Mouse (Mus musculus) intestine, postnatal 0 days (tissue): ENCODE results near the gene N4bp3. TPM values are rescaled to one million over a fixed set of nuclear protein-coding genes. Genes with fewer than 3 reads are reported as not detected.

Source experiments
- ATAC-seq: fragments of 200-750 bp; cut with Nextera tagmentation; 2 replicates; pipeline ENCODE4 v1.8.0; 2017; ENCODE audit warnings: mild to moderate bottlenecking, moderate TSS enrichment, moderate library complexity
- H3K27ac ChIP-seq: fragments of 300-500 bp; sonication (generic); 2 replicates; pipeline ENCODE4 v1.5.1; 2014; ENCODE audit warnings: mild to moderate bottlenecking, low read depth, low read length, moderate library complexity
- H3K27me3 ChIP-seq: fragments of 300-500 bp; sonication (generic); replicated peaks from 2 replicates; pipeline ENCODE4 v1.6.1; 2014; ENCODE audit warnings: low read length, mixed read lengths; ENCODE audit not compliant: control insufficient read depth, insufficient read depth
- H3K36me3 ChIP-seq: fragments of 300-500 bp; sonication (generic); 2 replicates; pipeline ENCODE4 v1.6.1; 2014; ENCODE audit warnings: mild to moderate bottlenecking, moderate library complexity; ENCODE audit not compliant: control insufficient read depth, insufficient read depth
- H3K4me1 ChIP-seq: fragments of 300-500 bp; sonication (generic); replicated peaks from 2 replicates; pipeline ENCODE4 v1.6.1; 2014; ENCODE audit warnings: antibody characterized with exemption, low read length, mixed read lengths; ENCODE audit not compliant: control insufficient read depth, insufficient read depth
- H3K4me2 ChIP-seq: fragments of 300-500 bp; sonication (generic); replicated peaks from 2 replicates; pipeline ENCODE4 v1.6.1; 2014; ENCODE audit warnings: low read depth, mild to moderate bottlenecking, moderate library complexity
- H3K4me3 ChIP-seq: fragments of 300-500 bp; sonication (generic); 2 replicates; pipeline ENCODE4 v1.5.1; 2014; ENCODE audit warnings: low read depth, low read length
- H3K9ac ChIP-seq: fragments of 300-500 bp; sonication (generic); 2 replicates; pipeline ENCODE4 v1.6.1; 2014; ENCODE audit warnings: mild to moderate bottlenecking, low read depth, low read length
- H3K9me3 ChIP-seq: fragments of 300-500 bp; sonication (generic); 2 replicates; pipeline ENCODE4 v1.6.1; 2016; ENCODE audit warnings: mixed run types; ENCODE audit not compliant: control insufficient read depth
- CTCF ChIP-seq: sonication (generic); IDR thresholded peaks from 2 replicates; pipeline ENCODE4 v1.5.1; 2016; ENCODE audit warnings: low read depth, mild to moderate bottlenecking, control low read depth, antibody characterized with exemption, moderate library complexity
- WGBS: fragments of 180-500 bp; shearing (Covaris S2); extraction: QIAGEN DNeasy Blood & Tissue Kit; methylation state at CpG from one replicate; pipeline ENCODE4 v1.1.7; 2014; 5-methylcytosine and 5-hydroxymethylcytosine counted together
- polyA plus RNA-seq: library from polyadenylated mRNA; unstranded; fragments of >200 nt; fragmentation: Nextera tagmentation; extraction: Ambion mirVana; gene quantifications from 2 replicates; pipeline ENCODE4 v1.2.1, GENCODE M21; 2015

N4bp3 gene
- polyA plus RNA-seq, 1 experiment from 2014 or later: 8.8 TPM

DNA sequence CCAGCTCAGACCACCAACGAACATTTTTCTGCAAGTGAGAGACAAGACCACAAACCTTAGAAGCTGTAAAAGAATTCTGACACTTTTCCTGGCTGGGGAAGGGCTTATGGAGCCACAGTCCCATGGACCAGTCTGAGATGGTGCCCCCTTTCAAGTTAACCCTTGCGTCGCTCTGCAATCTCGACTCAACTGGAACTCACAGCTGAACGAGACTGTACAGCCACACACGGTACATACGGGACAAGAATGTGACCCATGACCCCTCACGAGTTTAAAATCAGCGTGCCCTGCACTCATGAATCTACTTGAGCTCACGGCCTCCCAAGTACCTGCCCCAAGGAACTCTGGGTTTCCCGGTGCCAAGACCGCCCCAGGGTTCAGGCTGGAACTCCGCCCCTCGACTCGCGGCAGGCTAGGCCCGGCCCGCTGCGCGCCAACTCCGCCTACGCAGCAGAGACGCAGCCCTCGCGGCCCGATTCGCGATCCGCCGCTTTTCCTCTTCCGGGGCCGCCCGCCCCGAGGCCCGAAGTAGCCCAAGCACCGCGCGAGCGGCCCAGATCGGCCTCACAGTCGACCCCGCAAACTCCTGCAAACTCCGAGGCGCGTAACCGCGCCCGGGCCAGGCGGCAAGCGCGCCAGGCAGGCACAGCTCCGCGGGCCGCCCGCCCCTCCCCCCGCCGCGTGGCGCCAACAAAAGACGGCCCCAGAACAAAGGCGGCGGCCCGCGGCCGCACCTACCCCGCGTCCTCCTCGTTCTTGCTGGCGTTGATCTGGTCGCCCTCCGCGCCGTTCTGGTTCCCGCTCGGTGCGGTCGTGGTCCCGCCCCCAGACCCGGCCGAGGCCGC, 44.8 kb downstream of the N4bp3 start:
- H3K27me3 ChIP-seq: no peaks in the 10 kb centered on the region
- 0 out of 2 replicates have a peak, but pooled peaks cover 8% of the 10 kb centered on the region for H3K4me1 ChIP-seq
- peak overlapping the region; percentile 97 for H3K27ac ChIP-seq
- no peak for TF ChIP-seq CTCF
- WGBS: under 1% methylated on average over 74 of the region's 81 CpGs
- peak overlapping the region; percentile 84 for H3K4me2 ChIP-seq
- H3K4me3 ChIP-seq: peak overlapping the region; percentile 97
- H3K9ac ChIP-seq: peak overlapping the region; percentile 100
- no peaks in the 10 kb centered on the region for H3K9me3 ChIP-seq
- ATAC-seq: peak; percentile 84
- peaks cover 38% of the 10 kb centered on the region for H3K36me3 ChIP-seq

DNA sequence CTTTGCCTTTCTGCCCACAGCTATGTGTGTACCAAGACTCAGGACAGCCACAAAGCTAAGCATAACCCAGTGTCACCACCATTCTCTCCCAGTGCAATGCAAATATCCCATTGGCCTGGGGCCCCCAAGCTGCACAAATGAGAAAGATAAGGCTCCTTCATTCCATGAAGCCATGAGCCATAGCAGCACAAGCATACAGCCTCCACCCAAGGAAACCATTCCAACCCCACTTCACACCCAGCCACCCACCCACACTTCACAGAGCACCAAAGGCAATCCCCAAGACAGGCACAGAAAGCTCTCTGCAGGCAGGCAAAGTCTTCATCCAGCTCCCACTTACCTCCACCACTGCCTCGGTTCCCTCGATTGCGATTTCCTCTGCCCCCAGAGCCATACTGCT, 48.4 kb downstream of the N4bp3 start:
- Histone ChIP-seq H3K9ac (no peak overlapping the region), H3K9me3 (no peaks in the 10 kb centered on the region), H3K4me3 (no peak overlapping the region), H3K27me3 (no peaks in the 10 kb centered on the region), H3K36me3 (peaks cover 73% of the 10 kb centered on the region), H3K4me2 (no peak overlapping the region), H3K4me1 (0 out of 2 replicates have a peak, but pooled peaks cover 2% of the 10 kb centered on the region), H3K27ac (peak overlapping the region; percentile 42)
- WGBS: 84% methylated on average over 3 of the region's 3 CpGs
- TF ChIP-seq CTCF: no peak
- no peak for ATAC-seq

GRCm38 (mm10) chr11:51597553-51597952, 53.1 kb downstream of the N4bp3 start:
- no peak for TF ChIP-seq CTCF
- no peak overlapping the region for H3K9ac ChIP-seq
- no peak overlapping the region for H3K27ac ChIP-seq
- no peaks in the 10 kb centered on the region for H3K4me1 ChIP-seq
- no peak for ATAC-seq
- H3K27me3 ChIP-seq: no peaks in the 10 kb centered on the region
- H3K36me3 ChIP-seq: peaks cover 99% of the 10 kb centered on the region
- H3K4me3 ChIP-seq: no peak overlapping the region
- 59% methylated on average over 2 of the region's 2 CpGs for WGBS
- no peaks in the 10 kb centered on the region for H3K9me3 ChIP-seq
- no peak overlapping the region for H3K4me2 ChIP-seq

DNA sequence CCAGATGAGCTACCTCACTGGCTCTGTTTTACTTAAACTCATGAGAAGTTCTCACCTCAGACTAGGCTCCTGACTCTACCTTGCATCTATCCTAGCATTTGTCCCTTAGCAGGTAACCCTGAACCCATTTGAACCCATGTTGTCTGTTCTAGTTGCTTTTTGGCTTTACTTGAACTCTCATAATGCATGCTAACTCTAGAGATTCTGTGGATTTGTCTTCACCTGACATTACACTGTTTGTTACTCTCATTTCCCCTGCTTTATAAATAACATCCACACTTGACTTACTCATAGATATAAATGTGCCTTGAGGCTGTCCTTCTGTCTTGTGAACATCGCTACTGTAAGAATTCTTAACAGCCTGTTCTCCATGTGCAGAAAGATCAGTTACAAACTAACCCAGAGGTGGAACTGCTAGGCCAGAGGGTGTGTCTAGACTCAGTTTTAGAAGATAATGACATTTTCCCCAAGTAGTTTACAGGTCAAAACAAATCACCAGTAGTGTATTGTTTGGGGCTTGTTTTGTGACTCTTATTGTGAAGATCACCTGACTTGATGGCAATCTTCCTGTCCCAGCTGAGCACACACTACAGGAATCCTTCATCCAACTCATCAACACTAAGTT, 55.1 kb downstream of the N4bp3 start:
- no peaks in the 10 kb centered on the region for H3K27me3 ChIP-seq
- WGBS: 82% methylated on average over 1 of the region's 1 CpGs
- no peaks in the 10 kb centered on the region for H3K9me3 ChIP-seq
- H3K27ac ChIP-seq: no peak overlapping the region
- no peak overlapping the region for H3K9ac ChIP-seq
- no peak overlapping the region for H3K4me2 ChIP-seq
- H3K4me1 ChIP-seq: no peaks in the 10 kb centered on the region
- no peak for ATAC-seq
- TF ChIP-seq CTCF: no peak
- H3K4me3 ChIP-seq: no peak overlapping the region
- peaks cover 87% of the 10 kb centered on the region for H3K36me3 ChIP-seq

GRCm38 (mm10) chr11:51594715-51595350, 55.8 kb downstream of the N4bp3 start:
- no peak for TF ChIP-seq CTCF
- no peaks in the 10 kb centered on the region for H3K4me1 ChIP-seq
- H3K4me2 ChIP-seq: no peak overlapping the region
- WGBS: 47% methylated on average over 3 of the region's 3 CpGs
- no peak overlapping the region for H3K9ac ChIP-seq
- H3K4me3 ChIP-seq: no peak overlapping the region
- peaks cover 85% of the 10 kb centered on the region for H3K36me3 ChIP-seq
- no peaks in the 10 kb centered on the region for H3K9me3 ChIP-seq
- H3K27me3 ChIP-seq: no peaks in the 10 kb centered on the region
- H3K27ac ChIP-seq: no peak overlapping the region
- ATAC-seq: peak; percentile 5; the same call in 1 of the 2 replicates

GRCm38 (mm10) chr11:51593849-51594248, 56.8 kb downstream of the N4bp3 start:
- no peak overlapping the region for H3K4me2 ChIP-seq
- no peak overlapping the region for H3K9ac ChIP-seq
- no peak for ATAC-seq
- H3K4me3 ChIP-seq: no peak overlapping the region
- H3K27ac ChIP-seq: 0 out of 2 replicates have a peak overlapping the region, but pooled peaks have one; percentile 8
- no peak for TF ChIP-seq CTCF
- no peaks in the 10 kb centered on the region for H3K4me1 ChIP-seq
- peaks cover 84% of the 10 kb centered on the region for H3K36me3 ChIP-seq
- 87% methylated on average over 6 of the region's 6 CpGs for WGBS
- no peaks in the 10 kb centered on the region for H3K9me3 ChIP-seq
- no peaks in the 10 kb centered on the region for H3K27me3 ChIP-seq
